Mouse (Mus musculus): ENCODE measurements around the gene Prkd3. TPM values are rescaled to one million over a fixed set of nuclear protein-coding genes. Genes with fewer than 3 reads are reported as not detected.
A peak's percentile ranks its signal among the peaks of the same experiment; 100 is the strongest.

Gene Prkd3
- polyA plus RNA-seq, 1 experiment = 12.3 TPM

DNA sequence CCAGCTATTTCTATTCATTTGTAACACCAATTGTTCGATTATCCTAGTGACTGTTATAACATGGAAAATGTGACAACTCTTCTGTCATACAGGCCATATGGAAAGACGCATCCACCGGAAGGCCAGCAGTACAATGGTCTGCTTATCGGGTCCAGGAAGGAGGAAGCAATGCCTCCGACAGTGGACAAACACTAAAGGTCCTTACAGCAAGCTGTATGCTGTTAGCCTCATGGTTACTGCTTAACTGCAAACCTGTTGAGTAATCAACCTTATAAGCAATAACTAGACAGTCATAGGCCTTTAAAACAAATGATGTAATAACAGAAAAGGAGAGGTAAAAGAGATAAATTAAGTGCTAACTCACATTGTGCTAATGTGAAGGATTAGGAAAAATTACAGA lies 69.4 kb downstream of the Prkd3 start:
- no peak for TF ChIP-seq CTCF (IDR thresholded peaks at IDR 0.05; ENCODE audit: extremely low read depth, insufficient read depth, low read length)
- TF ChIP-seq POLR2A (IDR thresholded peaks at IDR 0.05; ENCODE audit: extremely low read depth, insufficient read depth, low read length) = no peak
- H3K4me3 ChIP-seq (ENCODE audit: insufficient read depth, low read length) = no peak overlapping the region
- no peak overlapping the region for H3K27ac ChIP-seq (ENCODE audit: insufficient read depth, low read length)
- no peaks in the 10 kb centered on the region for H3K4me1 ChIP-seq (ENCODE audit: control insufficient read depth, insufficient read depth, low read length)

- H3K4me3 ChIP-seq (ENCODE audit: insufficient read depth, low read length) = no peak overlapping the region
- no peak for TF ChIP-seq CTCF (IDR thresholded peaks at IDR 0.05; ENCODE audit: extremely low read depth, insufficient read depth, low read length)
- no peak for TF ChIP-seq POLR2A (IDR thresholded peaks at IDR 0.05; ENCODE audit: extremely low read depth, insufficient read depth, low read length)
Measured at GRCm38 (mm10) chr17:78942579-78942978, 78.0 kb downstream of the Prkd3 start.

DNA sequence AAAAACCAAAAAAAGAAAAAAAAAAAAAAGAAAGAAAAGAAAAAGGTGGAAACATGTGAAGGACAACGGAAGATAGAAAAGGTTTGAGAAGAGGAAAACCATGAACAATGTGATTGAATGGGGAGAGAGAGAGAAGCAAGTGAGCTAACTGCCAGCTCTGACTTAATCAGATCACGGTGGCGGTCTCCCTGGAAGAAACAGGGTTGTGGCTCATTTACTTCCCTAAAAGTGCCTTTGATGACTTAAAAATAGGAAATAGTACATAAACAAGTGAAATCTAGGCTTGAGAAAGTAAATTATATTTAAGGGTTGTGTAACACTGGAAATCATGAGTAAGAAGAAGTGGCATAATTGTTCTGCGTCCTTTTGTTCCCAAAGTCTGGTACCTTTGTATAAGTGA lies 81.7 kb downstream of the Prkd3 start:
- TF ChIP-seq CTCF (IDR thresholded peaks at IDR 0.05; ENCODE audit: extremely low read depth, insufficient read depth, low read length) (no peak), POLR2A (IDR thresholded peaks at IDR 0.05; ENCODE audit: extremely low read depth, insufficient read depth, low read length) (no peak)
- no peak overlapping the region for H3K4me3 ChIP-seq (ENCODE audit: insufficient read depth, low read length)
- H3K27ac ChIP-seq (ENCODE audit: insufficient read depth, low read length) = no peak overlapping the region
- no peaks in the 10 kb centered on the region for H3K4me1 ChIP-seq (ENCODE audit: control insufficient read depth, insufficient read depth, low read length)

More at GRCm38 (mm10) chr17:78942579-78942978, 78.0 kb downstream of the Prkd3 start:
- no peak overlapping the region for H3K27ac ChIP-seq (ENCODE audit: insufficient read depth, low read length)
- no peaks in the 10 kb centered on the region for H3K4me1 ChIP-seq (ENCODE audit: control insufficient read depth, insufficient read depth, low read length)

GRCm38 (mm10) chr17:78937229-78937853 lies 83.3 kb downstream of the Prkd3 start:
- Histone ChIP-seq H3K4me3 (ENCODE audit: insufficient read depth, low read length) (peak overlapping the region; percentile 84), H3K27ac (ENCODE audit: insufficient read depth, low read length) (peak overlapping the region; percentile 8), H3K4me1 (ENCODE audit: control insufficient read depth, insufficient read depth, low read length) (peaks cover 2% of the 10 kb centered on the region; the same call in 1 of the 2 replicates)
- TF ChIP-seq POLR2A (IDR thresholded peaks at IDR 0.05; ENCODE audit: extremely low read depth, insufficient read depth, low read length) (no peak), CTCF (IDR thresholded peaks at IDR 0.05; ENCODE audit: extremely low read depth, insufficient read depth, low read length) (no peak)

DNA sequence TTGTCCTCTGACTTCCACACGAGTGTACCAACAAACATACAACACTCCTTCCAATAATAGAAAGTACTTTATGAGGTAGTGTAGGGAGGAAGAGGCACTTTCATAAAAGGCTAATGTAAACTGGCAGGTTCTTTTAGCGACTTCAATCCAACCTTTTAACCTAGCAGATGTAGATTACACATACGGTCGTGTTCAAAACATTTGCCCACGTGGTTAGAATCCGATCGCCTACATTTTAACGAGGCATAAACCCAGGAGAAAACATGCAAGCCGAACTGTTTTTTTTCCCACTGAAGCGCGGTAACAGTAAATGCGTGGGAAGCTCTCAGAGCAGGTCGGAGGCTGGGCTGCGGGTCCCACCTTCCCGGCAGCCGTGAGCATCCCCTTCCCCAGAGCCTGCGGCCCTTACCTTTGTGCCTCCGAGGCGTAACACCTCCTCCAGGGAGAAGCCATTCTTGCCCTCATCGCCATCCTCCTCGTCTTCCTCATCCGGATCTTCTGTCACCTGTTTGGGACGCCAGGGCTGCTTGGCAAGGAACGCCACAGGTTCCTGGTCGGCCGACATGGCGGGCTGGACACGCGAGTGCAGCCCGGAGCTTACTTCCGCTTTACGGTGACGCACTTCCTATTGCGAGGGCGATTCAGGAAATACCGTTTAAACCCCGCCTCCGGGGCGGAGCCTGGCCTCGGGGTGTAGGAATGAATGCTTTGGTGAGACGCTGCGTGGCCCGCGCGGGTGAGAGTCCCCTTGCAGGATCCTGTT lies 84.0 kb downstream of the Prkd3 start, which contains the start of the genes Cebpz and Ndufaf7:
Gene Cebpz, minus strand, starts transcription at position 601 of the 763 bp plus-strand sequence.
Gene Ndufaf7, plus strand, starts transcription at position 671 of the 763 bp plus-strand sequence.
- peaks cover 2% of the 10 kb centered on the region; the same call in 1 of the 2 replicates for H3K4me1 ChIP-seq (ENCODE audit: control insufficient read depth, insufficient read depth, low read length)
- H3K4me3 ChIP-seq (ENCODE audit: insufficient read depth, low read length) = peak within 1 kb of the TSS; percentile 84
- peak within 1 kb of the TSS; percentile 8 for H3K27ac ChIP-seq (ENCODE audit: insufficient read depth, low read length)
- TF ChIP-seq POLR2A (IDR thresholded peaks at IDR 0.05; ENCODE audit: extremely low read depth, insufficient read depth, low read length) = peak; percentile 75
- no peak for TF ChIP-seq CTCF (IDR thresholded peaks at IDR 0.05; ENCODE audit: extremely low read depth, insufficient read depth, low read length)

DNA sequence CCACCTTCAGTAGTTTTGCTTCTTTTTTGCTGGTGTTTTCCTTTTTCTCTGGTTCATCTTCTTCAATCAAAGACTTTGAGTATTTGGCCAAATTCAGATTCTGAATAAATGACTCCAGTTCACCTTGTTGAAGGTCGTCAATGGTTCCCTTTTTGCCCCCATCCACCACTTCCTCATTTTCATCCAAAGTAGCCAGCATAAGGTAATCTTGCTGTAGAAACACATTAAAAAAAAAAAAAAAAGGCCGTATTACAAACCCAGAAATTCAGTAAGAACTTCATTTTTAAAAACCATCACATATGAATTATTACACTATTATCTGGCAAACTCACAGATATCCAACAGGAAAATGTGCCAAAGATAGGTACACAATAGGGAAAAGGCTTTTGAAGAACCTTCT lies 84.8 kb downstream of the Prkd3 start:
- H3K27ac ChIP-seq (ENCODE audit: insufficient read depth, low read length) = no peak overlapping the region
- peaks cover 2% of the 10 kb centered on the region; the same call in 1 of the 2 replicates for H3K4me1 ChIP-seq (ENCODE audit: control insufficient read depth, insufficient read depth, low read length)
- H3K4me3 ChIP-seq (ENCODE audit: insufficient read depth, low read length) = peak overlapping the region; percentile 84; the same call in 1 of the 2 replicates

DNA sequence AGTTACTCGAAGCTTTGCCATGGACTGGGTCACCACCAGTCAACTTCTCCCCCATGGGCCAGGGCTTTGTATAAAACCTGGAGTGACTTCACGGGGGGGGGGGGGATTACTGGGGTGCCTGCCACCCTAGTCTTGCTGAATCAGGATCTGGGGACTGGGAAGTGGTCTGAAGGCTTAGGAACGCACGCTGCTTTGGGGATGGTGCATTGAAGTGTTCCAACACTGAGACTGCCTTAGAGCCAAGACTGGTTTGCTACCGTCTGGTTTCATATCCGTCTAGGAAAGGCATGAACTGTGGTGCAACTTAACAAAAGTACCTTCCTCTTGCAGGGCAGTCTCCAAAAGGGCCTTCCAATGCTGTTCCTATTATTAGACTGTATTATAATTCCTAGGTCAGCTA lies 102.9 kb downstream of the Prkd3 start:
- TF ChIP-seq CTCF (IDR thresholded peaks at IDR 0.05; ENCODE audit: extremely low read depth, insufficient read depth, low read length) (no peak), POLR2A (IDR thresholded peaks at IDR 0.05; ENCODE audit: extremely low read depth, insufficient read depth, low read length) (0 out of 2 replicates have a peak, but pooled peaks have one; percentile 23)
- peak overlapping the region; percentile 79; the same call in 1 of the 2 replicates for H3K4me3 ChIP-seq (ENCODE audit: insufficient read depth, low read length)
- H3K27ac ChIP-seq (ENCODE audit: insufficient read depth, low read length) = no peak overlapping the region
- H3K4me1 ChIP-seq (ENCODE audit: control insufficient read depth, insufficient read depth, low read length) = no peaks in the 10 kb centered on the region

More for the DNA sequence above, 84.8 kb downstream of the Prkd3 start:
- no peak for TF ChIP-seq CTCF (IDR thresholded peaks at IDR 0.05; ENCODE audit: extremely low read depth, insufficient read depth, low read length)
- TF ChIP-seq POLR2A (IDR thresholded peaks at IDR 0.05; ENCODE audit: extremely low read depth, insufficient read depth, low read length) = no peak

- H3K27ac ChIP-seq (ENCODE audit: insufficient read depth, low read length) = peak overlapping the region; percentile 34; the same call in 1 of the 2 replicates
- H3K4me3 ChIP-seq (ENCODE audit: insufficient read depth, low read length) = peak overlapping the region; percentile 79
- no peaks in the 10 kb centered on the region for H3K4me1 ChIP-seq (ENCODE audit: control insufficient read depth, insufficient read depth, low read length)
- no peak for TF ChIP-seq CTCF (IDR thresholded peaks at IDR 0.05; ENCODE audit: extremely low read depth, insufficient read depth, low read length)
- TF ChIP-seq POLR2A (IDR thresholded peaks at IDR 0.05; ENCODE audit: extremely low read depth, insufficient read depth, low read length) = no peak
Measured at GRCm38 (mm10) chr17:78916899-78917298, 103.7 kb downstream of the Prkd3 start.

GRCm38 (mm10) chr17:78916369-78916813 lies 104.2 kb downstream of the Prkd3 start, which contains the start of gene Cebpzos:
Gene Cebpzos, plus strand, starts transcription at chr17:78916500.
- H3K27ac ChIP-seq (ENCODE audit: insufficient read depth, low read length) = peak within 1 kb of the TSS; percentile 34; the same call in 1 of the 2 replicates
- H3K4me3 ChIP-seq (ENCODE audit: insufficient read depth, low read length) = peak within 1 kb of the TSS; percentile 79
- TF ChIP-seq POLR2A (IDR thresholded peaks at IDR 0.05; ENCODE audit: extremely low read depth, insufficient read depth, low read length) = peak; percentile 55
- TF ChIP-seq CTCF (IDR thresholded peaks at IDR 0.05; ENCODE audit: extremely low read depth, insufficient read depth, low read length) = no peak
- H3K4me1 ChIP-seq (ENCODE audit: control insufficient read depth, insufficient read depth, low read length) = no peaks in the 10 kb centered on the region
